In genomic region chr19:41022244-41022643, GRCm38 (mm10) we compare ENCODE assay signal across 19 mouse cellular contexts. TPM values are rescaled to one million over a fixed set of nuclear protein-coding genes. Genes with fewer than 3 reads are reported as not detected.
A peak's percentile ranks its signal among the peaks of the same experiment; 100 is the strongest.
DNase-seq lines count a peak whose midpoint lies in the region; ATAC-seq and TF ChIP-seq lines count a peak whose summit lies in the region.
"Had no signal": no experiment of that assay in that cellular context is flagged by ENCODE, and none has a peak within 500 bp of the region (broad histone marks: within the 10 kb centered on the region; RNA-seq: fewer than 3 reads in every experiment).

No protein-coding gene starts in this region.

- H3K36me3 ChIP-seq in heart, postnatal 0 days (replicated peaks; ENCODE audit: control insufficient read depth, insufficient read depth, low read length): no peaks in the 10 kb centered on the region
- H3K36me3 ChIP-seq in heart, embryonic 10.5 days: no peaks in the 10 kb centered on the region
- no peaks in the 10 kb centered on the region for H3K36me3 ChIP-seq in heart, adult 2 months (ENCODE audit: control insufficient read depth, insufficient read depth, low read length)
- H3K36me3 ChIP-seq: limb, embryonic 10.5 days had no signal

- H3K79me2 ChIP-seq in heart, adult 2 months (replicated peaks; ENCODE audit: control insufficient read depth, insufficient read depth, low read length): no peaks in the 10 kb centered on the region

- intact Hi-C loops in heart, adult 2 months (cut with DNase I): no loop called here

- no peak overlapping the region for H3K4me3 ChIP-seq in heart, postnatal 0 days (ENCODE audit: low read depth, low read length)
- H3K4me3 ChIP-seq in heart, embryonic 10.5 days: no peak overlapping the region
- no peak overlapping the region for H3K4me3 ChIP-seq in heart, adult 2 months
- H3K4me3 ChIP-seq: limb, embryonic 10.5 days had no signal

- no peak for TF ChIP-seq POLR2A in heart, adult 2 months (IDR thresholded peaks at IDR 0.05; ENCODE audit: insufficient read depth, low read depth, low read length)

- H3K4me1 ChIP-seq in heart, postnatal 0 days (ENCODE audit: control insufficient read depth, insufficient read depth): no peaks in the 10 kb centered on the region
- H3K4me1 ChIP-seq in heart, embryonic 10.5 days: no peaks in the 10 kb centered on the region
- no peaks in the 10 kb centered on the region for H3K4me1 ChIP-seq in heart, adult 2 months (ENCODE audit: control insufficient read depth, insufficient read depth, low read length)

- no peak for DNase-seq in heart, postnatal 0 days (ENCODE audit: low spot score)
- no peak for DNase-seq in heart, embryonic 10.5 days (ENCODE audit: low spot score)
- peak; percentile 38 for DNase-seq in CD4-positive helper T cell, adult 2 months (ENCODE audit: low read depth, low spot score)
- peak; percentile 23 for DNase-seq in right cerebral cortex, postnatal 4 days
- no peak for DNase-seq in heart, postnatal 4 days
- DNase-seq in adrenal gland, postnatal 14 days: no peak
- no peak for DNase-seq in heart, adult 2 months
- DNase-seq: adrenal gland, postnatal 10 days; heart, postnatal 14 days; liver, postnatal 0 days had no signal

- H3K27ac ChIP-seq in heart, postnatal 0 days (ENCODE audit: low read depth): peak overlapping the region; percentile 17; the same call in 1 of the 2 replicates
- no peak overlapping the region for H3K27ac ChIP-seq in heart, embryonic 10.5 days
- H3K27ac ChIP-seq in heart, adult 2 months: no peak overlapping the region
- H3K27ac ChIP-seq: limb, embryonic 10.5 days; stomach, postnatal 0 days had no signal

- no peak overlapping the region for H3K9ac ChIP-seq in heart, postnatal 0 days (replicated peaks; ENCODE audit: low read depth, low read length)
- H3K9ac ChIP-seq in heart, adult 2 months (ENCODE audit: low read depth, low read length): no peak overlapping the region
- H3K9ac ChIP-seq: liver, postnatal 0 days had no signal

- no peak for ATAC-seq in heart, postnatal 0 days (ENCODE audit: insufficient read depth, low read depth)
- ATAC-seq in granulocyte monocyte progenitor cell, adult 5-6 weeks (replicated peaks; ENCODE audit: poor library complexity, severe bottlenecking): peak; percentile 43; the same call in 1 of the 2 replicates
- ATAC-seq: intestine, embryonic 16.5 days; liver, postnatal 0 days had no signal

- H3K9me3 ChIP-seq in heart, postnatal 0 days (replicated peaks; ENCODE audit: control insufficient read depth, low read length): no peaks in the 10 kb centered on the region
- H3K9me3 ChIP-seq in heart, embryonic 10.5 days: no peaks in the 10 kb centered on the region
- H3K9me3 ChIP-seq: limb, embryonic 10.5 days had no signal

- no peak overlapping the region for H3K4me2 ChIP-seq in heart, postnatal 0 days (ENCODE audit: low read depth, low read length)

- 41% methylated on average over 4 of the region's 4 CpGs for WGBS in heart, postnatal 0 days
- WGBS in heart, embryonic 10.5 days: 82% methylated on average over 4 of the region's 4 CpGs
- 48% methylated on average over 4 of the region's 4 CpGs for WGBS in heart, adult 2 months

- H3K27me3 ChIP-seq in heart, postnatal 0 days (ENCODE audit: control insufficient read depth, insufficient read depth, low read length): 0 out of 2 replicates have a peak, but pooled peaks cover 3% of the 10 kb centered on the region
- peaks cover 34% of the 10 kb centered on the region for H3K27me3 ChIP-seq in heart, embryonic 10.5 days (ENCODE audit: insufficient read depth, poor library complexity, severe bottlenecking)
- no peaks in the 10 kb centered on the region for H3K27me3 ChIP-seq in heart, adult 2 months (ENCODE audit: control insufficient read depth, insufficient read depth, low read length)

- TF ChIP-seq CTCF in heart, postnatal 0 days (IDR thresholded peaks at IDR 0.05; ENCODE audit: low read depth): no peak
- TF ChIP-seq CTCF in heart, adult 2 months (IDR thresholded peaks at IDR 0.05): no peak

- no peak for TF ChIP-seq EP300 in heart, postnatal 0 days (IDR thresholded peaks at IDR 0.05; ENCODE audit: low read depth)
- TF ChIP-seq EP300 in heart, adult 2 months (IDR thresholded peaks at IDR 0.05; ENCODE audit: insufficient read depth, low read depth, low read length): no peak

RNA-seq across cellular contexts. Expression of gene Dntt, which starts 6.8 kb away (rescaled TPM):
- total RNA-seq in heart, postnatal 0 days (2014; rRNA removed; ENCODE audit: low replicate concordance): not detected in 2 replicates
- polyA plus RNA-seq in heart, postnatal 0 days (2015; fragmentation: Nextera tagmentation; extraction: Ambion mirVana): not detected in 2 replicates
- polyA plus RNA-seq in heart, embryonic 10.5 days (2016; fragmentation: Nextera tagmentation; extraction: Ambion mirVana): 0.06 TPM in 1 of 2 replicates, not detected in the other
- total RNA-seq in granulocyte monocyte progenitor cell, adult 5-6 weeks (2014; fragmentation: Nextera tagmentation): 0.13 and 0.17 TPM in 2 replicates
- total RNA-seq in granulocyte monocyte progenitor cell, adult 5-6 weeks (2017): 0.82 and 1.1 TPM in 2 replicates
- total RNA-seq in heart, postnatal 4 days (2021): not detected
- 0.89 TPM in 1 of 2 replicates, not detected in the other for total RNA-seq in adrenal gland, postnatal 14 days (2021)
- not detected for total RNA-seq in heart, adult 2 months (2021)
- 0.12 TPM in 1 of 2 replicates, not detected in the other for polyA plus RNA-seq in heart, adult 2 months (2012; rRNA removed)
- polyA plus RNA-seq: intestine, embryonic 16.5 days; limb, embryonic 10.5 days; stomach, postnatal 0 days had no signal

RNA-seq across cellular contexts. Expression of gene Blnk, which starts 27.9 kb away (rescaled TPM):
- total RNA-seq in heart, postnatal 0 days (2014; rRNA removed; ENCODE audit: low replicate concordance): not detected in 2 replicates
- polyA plus RNA-seq in heart, postnatal 0 days (2015; fragmentation: Nextera tagmentation; extraction: Ambion mirVana): 0.26 and 0.29 TPM in 2 replicates
- polyA plus RNA-seq in heart, embryonic 10.5 days (2016; fragmentation: Nextera tagmentation; extraction: Ambion mirVana): 0.09 and 0.38 TPM in 2 replicates
- total RNA-seq in granulocyte monocyte progenitor cell, adult 5-6 weeks (2014; fragmentation: Nextera tagmentation): 0.30 TPM in 1 of 2 replicates, not detected in the other
- not detected in 2 replicates for total RNA-seq in granulocyte monocyte progenitor cell, adult 5-6 weeks (2017)
- under 1 TPM; 0.27 to 0.55 TPM for total RNA-seq in heart, postnatal 4 days (2021)
- 1.7 and 4.8 TPM in 2 replicates for total RNA-seq in adrenal gland, postnatal 14 days (2021)
- total RNA-seq in heart, adult 2 months (2021): 1 to 10 TPM; 1.2 to 1.7 TPM
- 1.9 and 3.6 TPM in 2 replicates for polyA plus RNA-seq in heart, adult 2 months (2012; rRNA removed)

RNA-seq across cellular contexts. Expression of gene Opalin, which starts 54.7 kb away (rescaled TPM):
- not detected in 2 replicates for total RNA-seq in heart, postnatal 0 days (2014; rRNA removed; ENCODE audit: low replicate concordance)
- polyA plus RNA-seq in heart, postnatal 0 days (2015; fragmentation: Nextera tagmentation; extraction: Ambion mirVana): not detected in 2 replicates
- polyA plus RNA-seq in heart, embryonic 10.5 days (2016; fragmentation: Nextera tagmentation; extraction: Ambion mirVana): not detected in 2 replicates
- not detected in 2 replicates for total RNA-seq in granulocyte monocyte progenitor cell, adult 5-6 weeks (2014; fragmentation: Nextera tagmentation)
- total RNA-seq in granulocyte monocyte progenitor cell, adult 5-6 weeks (2017): not detected in 2 replicates
- not detected for total RNA-seq in heart, postnatal 4 days (2021)
- not detected in 2 replicates for total RNA-seq in adrenal gland, postnatal 14 days (2021)
- not detected for total RNA-seq in heart, adult 2 months (2021)
- polyA plus RNA-seq in heart, adult 2 months (2012; rRNA removed): not detected in 2 replicates
- total RNA-seq: adrenal gland, postnatal 10 days; CH12.LX; gastrocnemius, postnatal 4 days; heart, postnatal 14 days; megakaryocyte, adult 5-6 weeks had no signal
- polyA plus RNA-seq: intestine, embryonic 16.5 days; large intestine, adult 2 months; limb, embryonic 10.5 days; liver, postnatal 0 days; neural tube, embryonic 11.5 days; stomach, postnatal 0 days had no signal

Comparison
In these comparisons a context has a peak if more than half of its experiments do, and no peak if none do; other contexts are left out.
1. DNase-seq: peak in CD4-positive helper T cell, adult 2 months (single experiment) and right cerebral cortex, postnatal 4 days (single experiment); none in heart, postnatal 0 days (single experiment), heart, embryonic 10.5 days (single experiment), heart, postnatal 4 days (single experiment), adrenal gland, postnatal 14 days (single experiment) and heart, adult 2 months (0 of 2).